ENCODE assay signal across 11 mouse cellular contexts in genomic region chr11:102377186-102377585, GRCm38 (mm10). TPM values are rescaled to one million over a fixed set of nuclear protein-coding genes. Genes with fewer than 3 reads are reported as not detected.
A peak's percentile ranks its signal among the peaks of the same experiment; 100 is the strongest.
DNase-seq lines count a peak whose midpoint lies in the region; ATAC-seq and TF ChIP-seq lines count a peak whose summit lies in the region.
"Had no signal": no experiment of that assay in that cellular context is flagged by ENCODE, and none has a peak within 500 bp of the region (broad histone marks: within the 10 kb centered on the region; RNA-seq: fewer than 3 reads in every experiment).

No protein-coding gene starts in this region.

- 59% methylated on average over 12 of the region's 12 CpGs for WGBS in lung, adult 2 months

- no peak for ATAC-seq in activated CD4-positive, CD25-positive, alpha-beta regulatory T cell, adult 4 months

- no peak overlapping the region for H3K4me3 ChIP-seq in lung, adult 2 months (replicated peaks; ENCODE audit: extremely low read depth, low read depth, low read length)

- H3K4me1 ChIP-seq in lung, adult 2 months (ENCODE audit: control insufficient read depth, insufficient read depth, low read length) = no peaks in the 10 kb centered on the region

- TF ChIP-seq POLR2A in lung, adult 2 months (IDR thresholded peaks at IDR 0.05; ENCODE audit: borderline replicate concordance, extremely low read depth, low read depth, low read length) = no peak
- TF ChIP-seq POLR2A in brain, embryonic 14.5 days (IDR thresholded peaks at IDR 0.05; ENCODE audit: borderline replicate concordance, extremely low read depth, insufficient read depth, insufficient read length, poor library complexity, severe bottlenecking) = no peak

- peak; percentile 23; the same call in 1 of the 2 replicates for TF ChIP-seq CTCF in lung, adult 2 months (IDR thresholded peaks at IDR 0.05; ENCODE audit: insufficient read depth, low read length)
- peak; percentile 41; the same call in 1 of the 2 replicates for TF ChIP-seq CTCF in brain, embryonic 14.5 days (IDR thresholded peaks at IDR 0.05; ENCODE audit: borderline replicate concordance, extremely low read depth, insufficient read depth, insufficient read length)

- no peak for DNase-seq in lung, adult 2 months
- no peak for DNase-seq in lung, postnatal 36 days
- DNase-seq in ES-CJ7 (ENCODE audit: low read depth, low spot score) = peak; percentile 88
- DNase-seq in brain, embryonic 14.5 days (ENCODE audit: low read depth) = no peak
- DNase-seq in spleen, postnatal 10 days (ENCODE audit: low spot score in 2 of 2) = peak; percentile 51 to 65
- DNase-seq in left cerebral cortex, adult 18-20 months (ENCODE audit: low spot score in 2 of 2) = no peak
- DNase-seq: cerebellum, adult 9-11 months; gastrocnemius, postnatal 10 days; layer of hippocampus, adult 9-11 months had no signal

RNA-seq across cellular contexts. Expression of gene Slc4a1, which starts 11.2 kb away (rescaled TPM):
- polyA plus RNA-seq in lung, adult 2 months (2012; rRNA removed) = 1.1 and 1.2 TPM in 2 replicates
- 1.3 and 2.6 TPM in 2 replicates for polyA plus RNA-seq in brain, embryonic 14.5 days (2012; rRNA removed)
- polyA plus RNA-seq in activated CD4-positive, CD25-positive, alpha-beta regulatory T cell, adult 4 months (2017; shearing (Covaris generic)) = 1 to 10 TPM in 1 of 2 experiments, not detected in 1; 2.9 TPM
- total RNA-seq in left cerebral cortex, adult 18-20 months (2021) = under 1 TPM; 0.09 to 0.19 TPM

RNA-seq across cellular contexts. Expression of gene Rundc3a, which starts 16.0 kb away (rescaled TPM):
- polyA plus RNA-seq in lung, adult 2 months (2012; rRNA removed) = 1.9 and 2.8 TPM in 2 replicates
- polyA plus RNA-seq in brain, embryonic 14.5 days (2012; rRNA removed) = 292 and 306 TPM in 2 replicates
- 1 to 10 TPM; 2.4 TPM for polyA plus RNA-seq in activated CD4-positive, CD25-positive, alpha-beta regulatory T cell, adult 4 months (2017; shearing (Covaris generic))
- total RNA-seq in left cerebral cortex, adult 18-20 months (2021) = 100 to 1,000 TPM; 477 to 484 TPM
- total RNA-seq: monocyte, adult 5-6 weeks had no signal

RNA-seq across cellular contexts. Expression of gene Slc25a39, which starts 30.6 kb away (rescaled TPM):
- polyA plus RNA-seq in lung, adult 2 months (2012; rRNA removed) = 258 and 290 TPM in 2 replicates
- polyA plus RNA-seq in brain, embryonic 14.5 days (2012; rRNA removed) = 122 and 129 TPM in 2 replicates
- polyA plus RNA-seq in activated CD4-positive, CD25-positive, alpha-beta regulatory T cell, adult 4 months (2017; shearing (Covaris generic)) = 10 to 100 TPM; 50.9 to 65.4 TPM
- 10 to 100 TPM; 60.6 to 73.2 TPM for total RNA-seq in left cerebral cortex, adult 18-20 months (2021)

RNA-seq across cellular contexts. Expression of gene Grn, which starts 52.9 kb away (rescaled TPM):
- 220 and 257 TPM in 2 replicates for polyA plus RNA-seq in lung, adult 2 months (2012; rRNA removed)
- polyA plus RNA-seq in brain, embryonic 14.5 days (2012; rRNA removed) = 33.2 and 53.0 TPM in 2 replicates
- polyA plus RNA-seq in activated CD4-positive, CD25-positive, alpha-beta regulatory T cell, adult 4 months (2017; shearing (Covaris generic)) = 10 to 100 TPM; 23.7 to 30.3 TPM
- total RNA-seq in left cerebral cortex, adult 18-20 months (2021) = 10 to 100 TPM; 55.8 to 58.9 TPM

RNA-seq across cellular contexts. Expression of gene Ubtf, which starts 57.6 kb away (rescaled TPM):
- polyA plus RNA-seq in lung, adult 2 months (2012; rRNA removed) = 23.9 and 27.7 TPM in 2 replicates
- polyA plus RNA-seq in brain, embryonic 14.5 days (2012; rRNA removed) = 57.7 and 80.5 TPM in 2 replicates
- 10 to 100 TPM; 37.4 to 49.6 TPM for polyA plus RNA-seq in activated CD4-positive, CD25-positive, alpha-beta regulatory T cell, adult 4 months (2017; shearing (Covaris generic))
- total RNA-seq in left cerebral cortex, adult 18-20 months (2021) = 100 to 1,000 TPM; 123 to 140 TPM

Comparison
In these comparisons a context has a peak if more than half of its experiments do, and no peak if none do; other contexts are left out.
1. DNase-seq: peak in ES-CJ7 (single experiment) and spleen, postnatal 10 days (2 of 2); none in lung, adult 2 months (single experiment), lung, postnatal 36 days (single experiment), brain, embryonic 14.5 days (single experiment) and left cerebral cortex, adult 18-20 months (0 of 2).
2. RNA of gene Rundc3a, which starts 16.0 kb away (polyA plus RNA-seq): 292 to 306 TPM in brain, embryonic 14.5 days; 1.9 to 2.8 TPM in lung, adult 2 months and 2.4 TPM in activated CD4-positive, CD25-positive, alpha-beta regulatory T cell, adult 4 months; every median in the first group is over 10 times any median in the second.